Mouse (Mus musculus): ENCODE measurements at regions not wholly inside any gene's neighbourhood (a gene's known extent, or its start where the extent isn't known, plus 50 kb on each side); places are given as distances from the start of the nearest gene placed in this dataset.

DNA sequence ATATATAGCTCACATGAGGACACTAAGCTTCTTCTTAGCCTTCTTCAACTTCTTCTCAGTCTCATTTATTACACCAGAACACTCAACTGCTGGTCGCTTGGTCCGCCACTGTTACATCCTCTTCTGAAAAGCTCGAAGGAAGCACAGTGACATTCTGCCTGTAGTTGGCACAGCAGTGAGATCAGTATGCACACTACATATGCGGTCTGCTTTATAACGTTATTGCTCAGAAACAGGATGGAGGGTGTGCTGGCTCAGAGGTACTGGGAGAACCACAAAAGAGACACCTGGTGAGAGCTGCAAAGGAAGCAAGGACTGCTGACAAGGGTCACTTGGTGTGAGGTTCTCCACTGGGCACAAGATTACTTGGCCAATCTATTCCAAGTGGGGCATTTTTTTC lies 179.5 kb downstream of the Ets1 start:
- DNase-seq (ENCODE audit: low spot score in 2 of 2): no peak

DNA sequence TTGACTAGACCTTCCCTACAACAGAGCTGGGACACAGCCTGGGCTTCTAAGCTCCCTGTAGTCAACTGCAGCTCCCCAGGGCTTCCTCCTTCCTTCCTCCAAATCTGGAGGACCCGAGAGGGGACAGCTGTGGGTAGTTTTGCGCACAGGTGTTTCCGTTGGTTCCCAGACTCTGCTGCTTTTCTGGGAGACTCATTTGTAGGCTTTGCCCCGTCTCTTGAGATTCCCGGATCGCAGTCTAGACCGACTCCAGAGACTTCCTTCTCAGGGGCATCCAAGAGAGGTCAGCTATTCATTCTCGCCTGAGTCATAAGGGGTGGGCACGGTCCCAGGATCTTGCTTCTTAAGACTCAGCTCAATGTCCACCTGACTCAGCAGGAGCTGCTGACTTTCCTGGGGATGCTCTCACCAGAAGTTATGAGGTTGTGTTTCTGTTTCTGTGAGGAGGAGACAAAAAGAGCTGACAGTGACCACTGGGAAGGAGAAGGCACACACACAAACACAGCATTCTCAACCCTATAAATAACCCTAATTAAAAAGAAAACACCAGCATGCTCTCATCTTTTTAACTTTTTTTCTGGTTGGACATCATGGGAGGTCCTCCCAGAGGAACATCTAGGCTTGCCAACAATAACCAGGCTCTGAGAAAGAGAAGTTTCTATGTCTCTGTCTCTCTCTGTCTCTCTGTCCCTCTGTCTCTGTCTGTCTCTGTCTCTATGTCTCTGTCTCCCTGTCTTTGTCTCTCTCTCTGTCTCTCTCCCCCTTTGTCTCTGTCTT lies 180.8 kb downstream of the Ets1 start:
- DNase-seq (ENCODE audit: low spot score in 2 of 2): no peak

DNA sequence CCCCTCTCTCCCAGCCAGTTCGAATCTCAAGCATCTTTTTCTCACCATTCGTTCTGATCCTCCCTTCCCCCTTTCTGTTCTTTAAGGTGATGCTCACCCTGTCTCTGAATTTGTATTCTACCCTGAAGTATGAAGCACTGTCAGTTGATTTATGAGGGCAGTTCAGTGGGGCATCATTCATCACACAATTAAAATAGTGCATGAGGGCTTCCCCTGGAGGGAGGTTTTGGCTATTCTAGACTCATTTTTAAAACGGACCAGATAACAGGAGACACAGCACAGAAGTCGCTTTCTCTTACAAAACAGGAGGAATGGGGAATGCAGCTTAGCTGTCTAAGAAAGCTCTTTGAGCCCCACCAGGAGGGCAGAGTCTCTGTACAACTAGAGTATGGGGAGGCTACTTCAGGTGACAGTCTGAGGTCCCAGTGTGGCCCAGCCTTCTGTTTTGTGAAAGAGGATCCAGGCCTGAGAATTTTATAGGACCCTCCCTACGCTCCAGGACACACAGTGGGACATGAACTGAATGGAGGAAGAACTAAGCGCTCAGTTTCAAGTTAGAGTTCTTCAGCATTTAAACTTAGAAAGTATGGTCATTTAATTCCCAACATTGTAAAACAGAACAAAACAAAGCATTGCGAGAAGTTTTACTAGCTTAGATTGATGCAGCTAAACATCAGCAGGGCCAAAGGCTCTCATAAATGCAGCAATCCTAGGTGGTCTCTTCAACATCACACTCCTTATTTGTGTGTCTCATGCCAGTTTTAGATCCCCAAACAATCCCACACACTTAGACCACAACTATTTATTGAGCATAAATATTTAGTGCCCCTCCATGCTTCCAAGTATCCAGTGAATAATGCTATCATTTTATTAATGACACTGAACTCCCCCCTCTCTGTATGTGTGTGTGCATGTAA lies 181.7 kb downstream of the Ets1 start:
- DNase-seq (ENCODE audit: low spot score in 2 of 2): no peak

DNA sequence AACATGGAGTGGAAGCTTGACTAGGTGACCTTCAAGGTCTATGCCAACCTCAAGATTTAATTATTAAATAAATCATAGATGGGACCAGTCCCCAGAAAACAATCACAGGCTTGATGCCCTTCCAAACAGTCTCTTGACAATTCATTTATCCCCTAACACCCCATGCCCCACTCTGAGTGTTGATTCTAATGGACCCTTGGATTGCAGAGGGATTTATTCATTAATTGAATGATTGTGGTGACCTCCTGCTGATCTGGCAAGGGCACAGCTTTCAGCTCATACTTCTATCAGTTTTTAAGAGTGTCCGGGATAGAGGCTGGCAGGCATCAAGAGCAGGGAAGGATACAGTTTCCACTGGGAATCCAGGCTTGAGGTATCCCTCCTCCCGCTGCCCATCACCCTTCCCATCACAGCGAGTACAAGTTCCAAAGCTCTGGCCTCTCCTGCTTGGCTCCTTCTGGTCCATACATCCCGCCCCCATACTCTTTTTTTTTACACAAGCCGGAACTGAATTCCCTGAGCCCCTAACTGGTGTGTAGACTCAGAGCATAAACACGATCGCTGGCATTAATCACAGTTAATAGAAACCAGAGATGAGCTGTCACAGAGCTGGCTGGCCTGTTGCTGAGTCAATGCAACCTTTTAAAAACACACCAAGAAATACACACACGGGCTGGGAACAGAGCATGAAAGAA lies 187.6 kb downstream of the Ets1 start:
- no peak for DNase-seq (ENCODE audit: low spot score in 2 of 2)

DNA sequence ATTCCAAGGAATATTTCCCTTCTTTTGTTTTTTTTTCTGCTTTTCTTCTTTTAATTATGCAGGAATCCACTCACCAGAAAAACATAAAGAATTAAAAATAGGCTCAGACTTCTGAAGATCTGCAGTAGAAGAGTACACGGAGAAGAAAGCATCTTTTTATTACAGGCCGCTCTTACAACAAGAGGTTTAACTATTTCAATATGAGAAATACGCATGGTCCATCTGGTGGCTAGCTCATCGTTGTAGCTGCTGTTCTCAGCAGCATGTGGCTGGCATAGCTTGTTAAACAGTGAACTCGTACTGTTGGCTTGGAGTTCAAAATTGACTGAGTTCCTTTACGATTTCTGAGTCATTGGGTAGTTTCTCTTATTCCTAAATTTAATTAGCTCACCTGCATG lies 188.1 kb downstream of the Ets1 start:
- DNase-seq (ENCODE audit: low spot score in 2 of 2): no peak

DNA sequence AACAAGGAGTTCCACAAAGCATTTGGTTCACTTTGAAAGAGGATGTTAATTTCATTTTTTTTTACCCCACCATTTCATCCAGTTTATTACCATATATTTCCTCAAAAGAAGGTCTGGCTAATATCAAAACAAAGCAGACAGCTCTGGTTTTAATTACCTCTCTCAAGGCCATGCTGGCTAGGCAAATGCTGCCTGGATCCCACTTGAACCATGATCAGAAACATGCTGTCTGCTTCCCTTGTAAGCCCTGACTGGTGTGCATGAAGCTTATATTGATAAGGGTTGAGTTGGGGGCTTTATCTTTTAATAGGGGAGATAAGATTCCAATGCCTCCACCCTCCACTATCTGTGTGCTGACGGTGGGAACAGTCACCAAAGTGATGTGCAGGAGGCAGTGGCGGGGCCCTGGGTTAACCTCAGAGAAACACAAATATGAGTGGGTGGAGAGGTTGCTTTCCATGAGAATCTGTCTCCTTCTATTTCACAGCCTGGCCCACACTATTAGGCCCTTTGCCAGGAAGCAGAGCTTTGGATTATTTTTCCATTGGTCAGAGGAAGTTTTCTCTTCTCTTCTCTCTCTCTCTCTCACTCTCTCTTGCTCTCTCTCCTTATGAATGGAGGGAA lies 194.4 kb downstream of the Ets1 start:
- no peak for DNase-seq (ENCODE audit: low spot score in 2 of 2)

DNA sequence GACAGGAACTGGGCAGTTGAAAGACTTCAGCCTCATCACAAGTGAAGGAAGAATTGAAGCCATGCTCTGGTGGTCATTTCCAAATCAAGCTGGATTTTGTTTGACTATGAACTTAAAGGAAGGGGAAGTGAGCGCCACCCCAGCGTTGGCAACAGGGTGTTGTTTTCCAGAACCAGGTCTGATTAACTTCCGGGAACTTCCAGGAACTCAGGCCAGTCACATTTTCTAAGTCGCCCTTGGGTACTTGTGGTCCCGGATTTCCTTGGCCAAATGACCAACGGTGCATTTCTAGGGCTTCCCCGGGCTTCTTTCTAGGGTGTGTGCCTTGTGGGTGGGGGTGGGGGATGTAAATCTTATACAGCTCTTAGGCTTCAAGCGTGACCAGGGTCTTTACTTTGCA lies 197.4 kb downstream of the Ets1 start:
- DNase-seq (ENCODE audit: low spot score in 2 of 2): no peak

DNA sequence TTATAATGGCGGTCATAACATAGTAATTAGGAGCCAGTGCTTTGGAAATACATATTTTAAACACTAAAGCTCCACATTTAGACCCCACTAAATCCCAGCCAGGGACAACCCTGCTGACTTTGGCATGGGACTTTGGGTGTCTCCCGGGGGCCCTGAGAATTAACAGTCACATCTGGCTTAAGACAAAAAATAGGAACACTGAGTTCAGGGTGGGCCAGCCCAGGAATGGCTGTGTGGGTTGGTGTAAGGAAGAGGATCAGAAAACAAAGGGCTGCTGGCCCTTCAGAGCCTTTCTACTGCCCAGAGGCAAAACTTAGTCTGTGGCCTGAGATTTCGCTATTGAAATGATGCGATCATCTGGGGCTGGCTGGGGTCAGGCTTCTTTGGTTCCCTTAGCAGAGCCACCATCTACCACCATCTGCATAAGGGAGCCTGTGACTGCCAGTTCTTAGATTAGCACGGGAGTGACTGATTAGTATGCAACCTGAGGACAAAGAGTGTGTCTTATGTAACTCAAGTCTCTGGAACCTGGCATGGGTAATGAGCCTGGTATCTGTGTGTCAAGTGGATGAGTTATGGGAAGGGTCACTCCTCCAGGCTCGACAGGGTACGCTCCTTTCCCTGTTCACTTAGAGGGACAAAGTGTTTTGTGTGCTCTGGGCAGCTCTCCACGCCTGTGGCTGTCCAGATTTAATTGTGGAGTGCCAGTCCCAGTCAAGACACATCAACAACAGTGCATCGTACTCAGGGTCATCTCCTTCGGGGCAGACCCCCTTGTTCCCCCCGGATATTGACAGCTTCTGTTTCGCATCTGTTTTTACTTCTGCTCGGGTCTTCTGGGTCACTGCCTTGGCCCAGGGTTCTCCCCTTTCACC lies 199.0 kb downstream of the Ets1 start:
- DNase-seq (ENCODE audit: low spot score in 2 of 2): no peak

DNA sequence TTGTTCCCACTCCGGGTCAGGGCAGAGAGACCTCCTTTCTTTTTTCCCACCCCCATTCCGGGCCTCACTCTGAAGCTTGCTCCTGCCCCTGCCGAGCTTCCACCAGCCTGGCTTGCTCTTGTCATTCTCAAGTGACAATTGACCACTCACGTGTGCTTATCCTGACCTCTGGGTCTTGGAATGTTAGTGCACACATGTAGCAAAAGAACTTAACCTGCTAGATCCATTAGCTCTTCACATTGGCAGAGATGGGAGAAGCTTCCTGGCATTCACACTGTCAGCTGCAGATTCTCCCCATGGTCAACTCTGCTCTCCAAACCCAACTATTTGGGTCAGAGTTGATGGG lies 199.6 kb downstream of the Ets1 start:
- DNase-seq (ENCODE audit: low spot score in 2 of 2): no peak

DNA sequence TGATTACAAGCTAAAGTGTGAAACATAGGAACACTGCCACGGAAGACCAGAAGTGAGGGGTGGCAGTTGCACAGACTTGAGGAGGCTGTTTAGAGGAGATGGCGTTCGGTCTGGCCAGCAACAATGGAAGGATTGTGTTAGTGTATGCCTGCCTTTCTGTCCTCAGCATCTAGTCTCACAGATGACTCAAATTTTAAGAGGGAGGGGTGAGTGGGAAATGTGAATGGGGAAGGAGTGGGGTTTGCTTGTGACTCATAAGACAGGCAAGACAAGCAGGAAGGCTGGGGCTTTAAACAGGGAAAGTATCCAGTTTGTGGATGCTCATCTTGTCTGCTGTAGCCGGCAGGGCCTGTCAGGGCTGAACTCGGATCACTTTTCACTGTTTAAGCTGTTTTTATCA lies 200.3 kb downstream of the Ets1 start:
- DNase-seq (ENCODE audit: low spot score in 2 of 2): no peak

DNA sequence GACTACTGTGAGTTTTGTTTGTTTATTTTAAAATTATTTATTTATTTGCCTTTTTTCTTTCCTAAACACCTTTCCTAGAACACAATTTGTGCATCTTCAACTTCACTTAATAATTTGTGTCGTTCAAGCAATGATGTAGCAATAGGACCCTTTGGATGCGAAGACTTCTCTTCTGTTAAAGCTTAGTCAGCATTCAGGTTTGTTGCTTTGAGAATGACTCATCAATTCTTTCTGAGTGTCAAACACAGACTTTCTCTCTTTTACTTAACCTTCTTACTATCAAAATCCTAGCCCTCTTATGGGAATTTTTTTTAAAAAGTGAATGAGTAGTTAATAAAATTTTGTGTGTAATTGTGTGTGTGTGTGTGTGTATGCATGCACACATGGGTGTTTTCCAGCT lies 211.3 kb downstream of the Ets1 start:
- no peak for DNase-seq (ENCODE audit: low spot score in 2 of 2)

DNA sequence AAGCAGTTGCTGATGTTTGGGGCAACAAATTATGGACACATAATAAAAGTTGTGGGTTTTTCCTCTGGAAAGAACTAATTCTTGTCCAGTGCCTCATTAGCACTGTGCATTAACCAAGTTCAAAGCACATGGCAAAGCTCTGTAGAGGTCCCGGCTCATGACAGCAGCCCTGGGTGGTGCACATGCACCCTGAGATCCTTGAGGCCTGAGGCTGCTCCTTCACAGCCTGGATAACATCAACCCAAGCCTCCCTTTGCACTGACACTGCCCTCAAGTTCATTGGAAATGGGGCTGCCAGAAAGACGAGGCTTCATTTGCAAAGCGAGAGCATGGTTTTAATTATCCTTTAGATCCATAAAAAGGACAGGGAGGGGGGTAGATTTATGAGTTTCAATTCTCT lies 216.3 kb downstream of the Ets1 start:
- DNase-seq (ENCODE audit: low spot score in 2 of 2): no peak

DNA sequence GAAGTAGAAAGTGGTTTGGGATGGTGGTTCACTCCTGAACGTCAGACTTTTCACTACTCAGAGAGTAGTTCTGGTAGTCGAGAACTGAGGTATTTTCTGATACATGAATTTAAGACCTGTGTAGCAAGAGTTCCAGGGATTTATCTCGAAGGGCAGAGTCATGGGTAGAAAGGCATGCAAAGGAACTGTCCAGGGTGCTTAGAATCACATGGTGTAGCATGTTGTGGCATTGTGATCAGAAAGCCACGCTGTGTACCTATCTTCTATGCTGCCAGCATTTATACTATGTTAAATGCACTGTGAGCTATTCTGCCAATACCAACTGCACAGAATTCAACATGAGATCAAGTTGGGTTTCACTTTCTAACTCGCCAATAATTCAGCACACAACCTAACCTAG lies 227.3 kb downstream of the Ets1 start:
- no peak for DNase-seq (ENCODE audit: low spot score in 2 of 2)

DNA sequence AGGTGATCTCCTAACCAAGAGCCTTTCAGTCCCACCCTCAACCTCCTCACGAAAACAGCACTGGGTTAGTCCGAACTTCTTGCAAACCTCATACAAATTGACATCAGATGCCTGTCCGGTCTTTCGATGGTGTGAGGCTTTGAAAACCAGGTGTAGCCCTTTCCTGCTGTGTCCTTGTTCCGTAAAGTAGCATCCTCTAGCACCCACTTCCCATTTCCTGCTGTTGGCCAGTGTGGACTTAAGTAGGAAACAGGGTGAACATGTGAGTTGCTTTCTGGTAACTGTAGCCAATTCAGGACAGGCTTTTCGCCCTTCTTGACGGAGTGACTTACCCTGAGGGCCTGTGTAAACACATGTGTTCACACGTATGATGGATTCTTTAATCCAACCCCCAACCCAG lies 232.9 kb downstream of the Ets1 start:
- no peak for DNase-seq (ENCODE audit: low spot score in 2 of 2)

DNA sequence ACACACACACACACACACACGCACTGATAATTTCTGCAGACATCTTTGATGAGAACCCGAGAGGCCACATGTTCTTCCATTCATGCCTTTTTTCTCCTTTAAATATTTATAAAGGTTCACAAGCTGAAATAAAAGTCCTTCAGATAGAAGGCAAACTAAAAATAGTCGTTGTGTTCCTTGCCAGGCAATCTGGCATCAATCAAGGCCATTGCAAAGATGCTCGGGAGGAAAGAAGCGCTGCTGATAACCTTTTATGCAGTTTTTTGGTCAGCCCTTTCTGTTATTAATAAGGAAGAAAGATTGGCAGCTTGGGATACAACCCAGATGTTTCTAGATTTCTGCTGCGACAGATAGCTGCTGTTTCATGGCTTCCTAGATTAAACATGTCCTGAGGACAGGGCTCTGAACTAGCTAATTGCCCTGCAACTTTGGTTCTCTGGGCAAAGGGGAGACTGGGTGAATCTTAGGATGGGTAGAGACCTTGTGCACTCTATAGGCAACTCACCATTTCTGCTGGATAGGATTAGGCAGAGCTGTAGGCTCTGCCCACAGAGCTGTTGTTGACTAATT lies 238.4 kb downstream of the Ets1 start:
- DNase-seq (ENCODE audit: low spot score in 2 of 2): no peak

DNA sequence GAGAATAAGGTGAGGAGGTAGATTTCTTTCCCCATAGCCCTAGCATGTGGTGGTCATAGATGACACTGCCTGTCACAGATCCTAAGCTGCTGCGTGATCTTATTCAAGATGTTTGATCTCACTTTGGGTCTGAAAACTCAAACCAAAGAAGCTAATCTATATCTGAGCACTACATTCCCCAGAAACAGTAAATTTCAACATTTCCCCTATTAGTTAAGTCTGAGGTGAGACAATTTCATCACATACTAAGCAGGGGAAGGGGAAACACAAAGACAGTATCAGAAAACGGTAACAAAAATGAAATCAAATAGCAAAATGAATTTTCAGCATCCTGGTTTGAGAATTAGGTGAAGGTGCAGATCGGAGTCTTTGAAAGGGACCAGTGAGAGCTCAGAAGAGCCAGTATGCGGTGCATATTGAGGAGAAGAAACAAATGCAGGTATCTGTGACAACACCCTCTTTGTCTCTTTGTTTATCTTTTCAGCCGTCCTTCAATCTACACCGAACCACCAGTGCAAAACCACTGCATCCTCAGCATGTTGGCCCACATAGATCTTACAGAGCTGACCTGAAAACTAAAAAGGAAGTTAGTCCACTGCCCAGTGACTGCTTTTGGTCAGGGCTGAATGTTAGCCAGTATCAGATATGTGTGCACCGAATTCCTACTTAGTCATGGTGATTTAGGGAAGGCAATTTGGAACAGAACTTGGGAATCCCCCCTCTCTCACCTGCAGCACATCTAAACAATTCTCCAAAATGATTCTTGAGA lies 247.0 kb downstream of the Ets1 start:
- no peak for DNase-seq (ENCODE audit: low spot score in 2 of 2)

DNA sequence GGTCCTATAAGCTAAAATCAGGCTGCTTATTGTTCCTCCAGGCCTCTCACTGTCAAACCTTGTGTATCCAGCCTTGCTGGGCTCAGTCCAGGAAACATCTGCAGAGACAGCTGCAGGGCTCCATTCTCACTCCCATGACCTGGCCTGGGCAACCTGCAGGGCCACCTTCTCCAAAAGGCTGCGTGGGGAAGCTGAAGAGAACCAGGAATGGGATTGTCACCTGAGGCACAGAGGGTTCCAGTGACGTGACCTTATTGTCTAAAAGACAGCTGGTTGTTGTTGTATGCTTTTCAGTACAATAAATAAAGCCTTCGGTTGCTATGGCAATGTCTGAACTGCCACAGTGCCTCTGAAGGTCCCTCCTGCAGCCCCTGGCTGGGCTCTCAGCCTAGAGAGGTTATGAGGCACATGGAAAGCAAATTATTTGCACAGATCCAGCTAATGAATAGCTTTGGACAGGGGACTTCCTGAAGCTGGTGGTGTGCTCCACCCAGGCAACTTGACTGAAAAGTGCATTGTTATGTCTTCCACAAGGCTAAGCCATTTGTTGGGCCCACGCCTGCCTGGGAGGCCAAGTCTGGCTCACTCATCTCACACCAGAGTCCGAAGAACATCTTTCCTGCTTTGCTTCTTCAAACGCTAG lies 250.1 kb downstream of the Ets1 start:
- no peak for DNase-seq (ENCODE audit: low spot score in 2 of 2)

DNA sequence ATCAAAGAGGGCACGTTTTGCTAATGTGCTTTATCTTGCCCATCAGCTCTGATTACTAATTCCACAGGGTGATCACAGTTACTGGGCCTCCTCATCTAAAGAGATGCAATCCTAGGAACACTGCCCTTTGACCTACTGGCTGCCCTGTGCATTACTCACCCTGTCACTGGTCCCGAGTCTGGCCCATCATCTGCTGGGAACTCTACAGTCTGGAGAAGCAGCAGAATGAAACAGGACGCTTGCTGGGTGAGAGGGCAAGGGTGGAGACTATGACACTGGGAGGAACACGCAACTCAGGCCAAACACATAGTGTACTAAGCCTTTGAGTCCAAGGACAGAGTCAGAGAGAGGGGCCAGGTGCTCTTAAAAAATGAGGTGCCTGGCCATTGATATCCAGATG lies 263.8 kb downstream of the Ets1 start:
- no peak for DNase-seq (ENCODE audit: low spot score in 2 of 2)

DNA sequence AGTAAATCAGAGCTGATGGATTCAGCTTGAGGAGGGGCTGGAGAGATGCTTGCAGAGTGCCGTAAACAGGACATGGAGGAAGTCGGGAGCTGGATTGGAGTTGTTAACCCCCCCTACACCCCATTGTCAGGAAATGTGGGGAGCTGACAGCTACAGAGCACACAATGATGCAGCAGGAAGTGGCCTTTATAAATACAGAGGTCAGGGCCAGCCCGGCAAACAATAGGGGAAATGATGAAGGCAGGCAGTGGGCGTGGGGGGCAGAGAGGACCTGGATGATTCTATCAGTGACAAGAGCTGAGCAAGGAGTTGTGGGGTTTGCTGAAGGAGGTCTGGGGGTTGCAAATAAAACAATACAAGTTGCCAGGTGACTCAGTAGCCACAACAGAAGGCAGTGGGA lies 265.3 kb downstream of the Ets1 start:
- DNase-seq (ENCODE audit: low spot score in 2 of 2): no peak

Measured in urinary bladder, postnatal 4 days (tissue).